Mouse (Mus musculus): Measurements from ENCODE around the gene Lmo3. TPM values are rescaled to one million over a fixed set of nuclear protein-coding genes. Genes with fewer than 3 reads are reported as not detected.

Lmo3 gene
- polyA plus RNA-seq, 1 experiment from 2014 or later: 191 TPM

- WGBS: 79% methylated on average over 2 of the region's 2 CpGs
Measured at GRCm38 (mm10) chr6:138563416-138563815, 18.4 kb downstream of the Lmo3 start.

DNA sequence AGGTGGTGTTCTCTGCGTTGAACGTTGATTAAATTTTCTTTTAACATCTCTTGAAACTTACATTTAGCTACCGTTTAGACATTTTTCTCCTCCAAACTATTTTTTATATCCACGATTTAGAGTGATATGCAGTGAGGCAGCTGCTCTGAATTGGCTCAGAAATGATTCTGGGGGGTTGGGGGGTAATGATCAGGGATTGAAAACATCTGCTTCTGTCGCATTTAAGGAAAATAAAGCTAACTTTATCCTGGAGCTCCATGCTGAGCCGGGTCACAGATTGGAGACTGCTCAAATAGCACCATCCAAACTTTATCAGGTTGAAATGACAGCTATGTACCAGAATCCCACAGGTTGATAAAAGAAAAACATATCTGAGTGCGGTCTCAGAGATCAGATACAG lies 29.6 kb downstream of the Lmo3 start:
- 73% methylated on average over 7 of the region's 7 CpGs for WGBS
- Histone ChIP-seq H3K9me3 (replicated peaks; ENCODE audit: control insufficient read depth, low read length, poor library complexity, severe bottlenecking) (no peaks in the 10 kb centered on the region), H3K27me3 (ENCODE audit: control insufficient read depth, insufficient read depth, low read depth, low read length) (no peaks in the 10 kb centered on the region), H3K4me2 (ENCODE audit: low read length) (no peak overlapping the region), H3K27ac (ENCODE audit: low read length) (no peak overlapping the region), H3K36me3 (ENCODE audit: control insufficient read depth, insufficient read depth, low read length) (no peaks in the 10 kb centered on the region), H3K4me1 (ENCODE audit: control insufficient read depth, insufficient read depth, low read length) (no peaks in the 10 kb centered on the region), H3K4me3 (ENCODE audit: low read depth, low read length) (no peak overlapping the region), H3K9ac (ENCODE audit: low read depth, low read length) (no peak overlapping the region)
- ATAC-seq: no peak

More at GRCm38 (mm10) chr6:138563416-138563815, 18.4 kb downstream of the Lmo3 start:
- no peaks in the 10 kb centered on the region for H3K36me3 ChIP-seq (ENCODE audit: control insufficient read depth, insufficient read depth, low read length)
- no peak overlapping the region for H3K4me3 ChIP-seq (ENCODE audit: low read depth, low read length)
- H3K4me1 ChIP-seq (ENCODE audit: control insufficient read depth, insufficient read depth, low read length): no peaks in the 10 kb centered on the region
- no peak for ATAC-seq
- no peaks in the 10 kb centered on the region for H3K9me3 ChIP-seq (replicated peaks; ENCODE audit: control insufficient read depth, low read length, poor library complexity, severe bottlenecking)
- no peaks in the 10 kb centered on the region for H3K27me3 ChIP-seq (ENCODE audit: control insufficient read depth, insufficient read depth, low read depth, low read length)
- H3K9ac ChIP-seq (ENCODE audit: low read depth, low read length): no peak overlapping the region
- H3K4me2 ChIP-seq (ENCODE audit: low read length): no peak overlapping the region
- no peak overlapping the region for H3K27ac ChIP-seq (ENCODE audit: low read length)

DNA sequence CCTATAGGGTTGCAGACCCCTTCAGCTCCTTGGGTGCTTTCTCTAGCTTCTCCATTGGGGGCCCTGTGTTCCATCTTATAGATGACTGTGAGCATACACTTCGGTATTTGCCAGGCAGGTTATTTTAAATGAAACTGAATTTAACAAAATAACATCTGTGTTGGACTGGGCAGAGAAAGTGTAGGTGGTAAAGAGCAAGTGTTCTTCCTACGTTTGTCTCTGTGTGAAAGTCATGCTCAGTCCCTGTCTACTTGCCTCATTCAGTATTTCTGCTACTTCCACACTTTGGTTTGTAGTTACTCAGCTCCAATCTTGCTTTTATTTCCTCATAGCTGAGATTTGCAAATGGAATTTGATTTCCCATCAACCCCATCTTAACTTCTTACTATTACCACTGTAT lies 46.9 kb downstream of the Lmo3 start:
- H3K4me1 ChIP-seq (ENCODE audit: control insufficient read depth, insufficient read depth, low read length): no peaks in the 10 kb centered on the region
- no peak overlapping the region for H3K27ac ChIP-seq (ENCODE audit: low read length)
- no peaks in the 10 kb centered on the region for H3K27me3 ChIP-seq (ENCODE audit: control insufficient read depth, insufficient read depth, low read depth, low read length)
- no peak overlapping the region for H3K4me2 ChIP-seq (ENCODE audit: low read length)
- 94% methylated on average over 2 of the region's 2 CpGs for WGBS
- no peaks in the 10 kb centered on the region for H3K36me3 ChIP-seq (ENCODE audit: control insufficient read depth, insufficient read depth, low read length)
- H3K9me3 ChIP-seq (replicated peaks; ENCODE audit: control insufficient read depth, low read length, poor library complexity, severe bottlenecking): no peaks in the 10 kb centered on the region
- no peak overlapping the region for H3K9ac ChIP-seq (ENCODE audit: low read depth, low read length)
- no peak for ATAC-seq
- H3K4me3 ChIP-seq (ENCODE audit: low read depth, low read length): no peak overlapping the region

DNA sequence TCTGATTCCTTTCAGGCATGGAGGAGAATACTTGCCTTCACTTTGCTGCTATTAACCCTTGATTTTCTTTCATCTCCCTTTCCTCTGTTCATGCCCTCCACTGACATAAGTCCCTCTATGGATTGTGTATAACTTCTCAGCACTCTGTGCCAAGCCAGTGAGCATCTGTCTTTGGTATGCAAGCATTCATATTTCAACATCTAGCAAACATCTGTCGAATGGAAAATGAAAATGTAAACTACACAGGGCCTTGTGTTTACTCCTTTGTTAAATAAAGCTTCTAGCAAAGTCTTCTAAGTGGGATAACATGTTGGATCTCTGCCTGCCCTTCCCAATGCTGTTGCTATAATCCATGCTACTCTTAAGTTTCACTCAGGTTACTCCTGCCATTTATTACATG lies 75.1 kb downstream of the Lmo3 start:
- Histone ChIP-seq H3K27ac (ENCODE audit: low read length) (no peak overlapping the region), H3K4me3 (ENCODE audit: low read depth, low read length) (no peak overlapping the region), H3K9ac (ENCODE audit: low read depth, low read length) (no peak overlapping the region), H3K9me3 (replicated peaks; ENCODE audit: control insufficient read depth, low read length, poor library complexity, severe bottlenecking) (no peaks in the 10 kb centered on the region), H3K4me1 (ENCODE audit: control insufficient read depth, insufficient read depth, low read length) (no peaks in the 10 kb centered on the region), H3K36me3 (ENCODE audit: control insufficient read depth, insufficient read depth, low read length) (no peaks in the 10 kb centered on the region), H3K27me3 (ENCODE audit: control insufficient read depth, insufficient read depth, low read depth, low read length) (no peaks in the 10 kb centered on the region), H3K4me2 (ENCODE audit: low read length) (no peak overlapping the region)
- WGBS: 80% methylated on average over 1 of the region's 1 CpGs
- ATAC-seq: no peak

DNA sequence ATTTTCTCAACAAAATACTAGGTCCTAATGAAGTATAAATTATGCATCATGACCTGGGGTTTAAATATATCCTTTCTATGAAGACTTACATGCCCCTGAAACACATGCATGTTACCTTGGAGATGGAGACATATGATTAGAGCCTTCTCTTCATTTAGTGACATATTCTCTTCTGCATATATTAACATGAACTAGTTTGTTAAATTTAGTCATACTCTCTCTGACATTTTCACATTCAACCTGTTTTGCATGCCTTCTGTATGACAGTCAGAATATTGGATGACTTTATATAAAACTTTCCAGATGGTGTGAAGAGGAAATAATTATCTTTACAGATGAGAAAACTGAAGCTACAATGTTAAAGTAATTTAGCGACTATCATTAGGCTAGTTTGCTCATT lies 77.8 kb downstream of the Lmo3 start:
- H3K4me2 ChIP-seq (ENCODE audit: low read length): no peak overlapping the region
- H3K9me3 ChIP-seq (replicated peaks; ENCODE audit: control insufficient read depth, low read length, poor library complexity, severe bottlenecking): no peaks in the 10 kb centered on the region
- no peaks in the 10 kb centered on the region for H3K36me3 ChIP-seq (ENCODE audit: control insufficient read depth, insufficient read depth, low read length)
- no peak overlapping the region for H3K9ac ChIP-seq (ENCODE audit: low read depth, low read length)
- no peak for ATAC-seq
- WGBS: 92% methylated on average over 1 of the region's 1 CpGs
- H3K27me3 ChIP-seq (ENCODE audit: control insufficient read depth, insufficient read depth, low read depth, low read length): no peaks in the 10 kb centered on the region
- H3K4me1 ChIP-seq (ENCODE audit: control insufficient read depth, insufficient read depth, low read length): no peaks in the 10 kb centered on the region
- H3K4me3 ChIP-seq (ENCODE audit: low read depth, low read length): no peak overlapping the region
- no peak overlapping the region for H3K27ac ChIP-seq (ENCODE audit: low read length)

GRCm38 (mm10) chr6:138482834-138483233 lies 98.9 kb downstream of the Lmo3 start:
- Histone ChIP-seq H3K4me1 (ENCODE audit: control insufficient read depth, insufficient read depth, low read length) (no peaks in the 10 kb centered on the region), H3K9me3 (replicated peaks; ENCODE audit: control insufficient read depth, low read length, poor library complexity, severe bottlenecking) (no peaks in the 10 kb centered on the region), H3K4me3 (ENCODE audit: low read depth, low read length) (no peak overlapping the region), H3K9ac (ENCODE audit: low read depth, low read length) (no peak overlapping the region), H3K36me3 (ENCODE audit: control insufficient read depth, insufficient read depth, low read length) (no peaks in the 10 kb centered on the region), H3K4me2 (ENCODE audit: low read length) (no peak overlapping the region), H3K27ac (ENCODE audit: low read length) (no peak overlapping the region), H3K27me3 (ENCODE audit: control insufficient read depth, insufficient read depth, low read depth, low read length) (no peaks in the 10 kb centered on the region)
- 71% methylated on average over 3 of the region's 3 CpGs for WGBS
- no peak for ATAC-seq

GRCm38 (mm10) chr6:138477611-138478010 lies 104.2 kb downstream of the Lmo3 start:
- H3K4me1 ChIP-seq (ENCODE audit: control insufficient read depth, insufficient read depth, low read length): no peaks in the 10 kb centered on the region
- no peak overlapping the region for H3K4me3 ChIP-seq (ENCODE audit: low read depth, low read length)
- no peak for ATAC-seq
- no peak overlapping the region for H3K27ac ChIP-seq (ENCODE audit: low read length)
- H3K36me3 ChIP-seq (ENCODE audit: control insufficient read depth, insufficient read depth, low read length): no peaks in the 10 kb centered on the region
- H3K9me3 ChIP-seq (replicated peaks; ENCODE audit: control insufficient read depth, low read length, poor library complexity, severe bottlenecking): no peaks in the 10 kb centered on the region
- no peak overlapping the region for H3K9ac ChIP-seq (ENCODE audit: low read depth, low read length)
- 16% methylated on average over 5 of the region's 5 CpGs for WGBS
- H3K27me3 ChIP-seq (ENCODE audit: control insufficient read depth, insufficient read depth, low read depth, low read length): no peaks in the 10 kb centered on the region
- no peak overlapping the region for H3K4me2 ChIP-seq (ENCODE audit: low read length)

GRCm38 (mm10) chr6:138469204-138469603 lies 112.6 kb downstream of the Lmo3 start:
- 88% methylated on average over 4 of the region's 4 CpGs for WGBS
- H3K9ac ChIP-seq (ENCODE audit: low read depth, low read length): no peak overlapping the region
- H3K27me3 ChIP-seq (ENCODE audit: control insufficient read depth, insufficient read depth, low read depth, low read length): no peaks in the 10 kb centered on the region
- no peak overlapping the region for H3K4me2 ChIP-seq (ENCODE audit: low read length)
- no peaks in the 10 kb centered on the region for H3K9me3 ChIP-seq (replicated peaks; ENCODE audit: control insufficient read depth, low read length, poor library complexity, severe bottlenecking)
- H3K4me1 ChIP-seq (ENCODE audit: control insufficient read depth, insufficient read depth, low read length): no peaks in the 10 kb centered on the region
- no peak overlapping the region for H3K4me3 ChIP-seq (ENCODE audit: low read depth, low read length)
- no peaks in the 10 kb centered on the region for H3K36me3 ChIP-seq (ENCODE audit: control insufficient read depth, insufficient read depth, low read length)
- H3K27ac ChIP-seq (ENCODE audit: low read length): no peak overlapping the region
- no peak for ATAC-seq

- no peak overlapping the region for H3K4me3 ChIP-seq (ENCODE audit: low read depth, low read length)
- no peaks in the 10 kb centered on the region for H3K36me3 ChIP-seq (ENCODE audit: control insufficient read depth, insufficient read depth, low read length)
- H3K9ac ChIP-seq (ENCODE audit: low read depth, low read length): no peak overlapping the region
- no peaks in the 10 kb centered on the region for H3K9me3 ChIP-seq (replicated peaks; ENCODE audit: control insufficient read depth, low read length, poor library complexity, severe bottlenecking)
- no peaks in the 10 kb centered on the region for H3K27me3 ChIP-seq (ENCODE audit: control insufficient read depth, insufficient read depth, low read depth, low read length)
- 14% methylated on average over 3 of the region's 3 CpGs for WGBS
- H3K4me1 ChIP-seq (ENCODE audit: control insufficient read depth, insufficient read depth, low read length): no peaks in the 10 kb centered on the region
- no peak overlapping the region for H3K27ac ChIP-seq (ENCODE audit: low read length)
- H3K4me2 ChIP-seq (ENCODE audit: low read length): no peak overlapping the region
- no peak for ATAC-seq
Measured at GRCm38 (mm10) chr6:138444515-138445048, 137.2 kb downstream of the Lmo3 start.
